Mouse (Mus musculus) kidney, adult 2 months (tissue): Measurements from ENCODE around the gene Vps45. TPM values are rescaled to one million over a fixed set of nuclear protein-coding genes. Genes with fewer than 3 reads are reported as not detected.

Experiments
- DNase-seq: peaks from one replicate; pipeline ENCODE4 v3.0.0; 2021
- H3K27ac ChIP-seq: fragments of 200-500 bp; 2 replicates; pipeline ENCODE4 v1.5.1; 2012; ENCODE audit warnings: low read depth, low read length, control low read depth, inconsistent platforms; ENCODE audit not compliant: insufficient read depth
- H3K27me3 ChIP-seq: fragments of 200-500 bp; replicated peaks from 2 replicates; pipeline ENCODE4 v1.6.1; 2012; ENCODE audit warnings: mild to moderate bottlenecking, moderate library complexity, low read length, inconsistent platforms; ENCODE audit not compliant: control insufficient read depth, insufficient read depth
- H3K36me3 ChIP-seq: fragments of 200-500 bp; 2 replicates; pipeline ENCODE4 v1.6.1; 2012; ENCODE audit warnings: mild to moderate bottlenecking, moderate library complexity, low read length, inconsistent platforms; ENCODE audit not compliant: control insufficient read depth, insufficient read depth
- H3K4me1 ChIP-seq: fragments of 200-500 bp; 2 replicates; pipeline ENCODE4 v1.6.1; 2011; ENCODE audit warnings: low read length; ENCODE audit not compliant: control insufficient read depth, insufficient read depth
- H3K4me3 ChIP-seq: fragments of 200-500 bp; 2 replicates; pipeline ENCODE4 v1.5.1; 2011; ENCODE audit warnings: mild to moderate bottlenecking, low read depth, low read length, control low read depth; ENCODE audit not compliant: insufficient read depth
- CTCF ChIP-seq: fragments of 200-500 bp; conservative IDR thresholded peaks from 2 replicates; pipeline ENCODE4 v1.5.1; 2011; ENCODE audit warnings: low read depth, mild to moderate bottlenecking, control low read depth, low read length, moderate library complexity, mixed read lengths; ENCODE audit not compliant: insufficient read depth, insufficient read length
- POLR2A ChIP-seq: fragments of 200-500 bp; IDR thresholded peaks from one replicate; pipeline ENCODE4 v1.6.1; 2011; ENCODE audit warnings: low read depth, low read length, control low read depth
- WGBS: fragments of 180-500 bp; shearing (Covaris S2); methylation state at CpG from one replicate; pipeline ENCODE4 v1.1.7; 2018; 5-methylcytosine and 5-hydroxymethylcytosine counted together
- polyA plus RNA-seq: library from polyadenylated mRNA; depleted of rRNA; stranded (reverse); fragments of >200 nt; gene quantifications from 2 replicates; pipeline ENCODE4 v1.2.3, GENCODE M21; 2012

The Vps45 gene
- polyA plus RNA-seq, 1 experiment = 7.9 TPM

- WGBS = 53% methylated on average over 9 of the region's 9 CpGs
- DNase-seq = no peak
- Histone ChIP-seq H3K36me3 (peaks cover under 1% of the 10 kb centered on the region), H3K4me1 (no peaks in the 10 kb centered on the region), H3K4me3 (no peak overlapping the region), H3K27ac (no peak overlapping the region), H3K27me3 (no peaks in the 10 kb centered on the region)
- TF ChIP-seq CTCF (no peak), POLR2A (no peak)
Measured at GRCm38 (mm10) chr3:96039857-96040662, 18.2 kb downstream of the Vps45 start.

- H3K4me3 ChIP-seq = no peak overlapping the region
- H3K27ac ChIP-seq = no peak overlapping the region
- H3K36me3 ChIP-seq = no peaks in the 10 kb centered on the region; the same call in 1 of the 2 replicates
- WGBS = 96% methylated on average over 4 of the region's 4 CpGs
- no peaks in the 10 kb centered on the region for H3K4me1 ChIP-seq
- TF ChIP-seq CTCF = no peak
- TF ChIP-seq POLR2A = no peak
- H3K27me3 ChIP-seq = no peaks in the 10 kb centered on the region
- no peak for DNase-seq
Measured at GRCm38 (mm10) chr3:96038851-96039250, 19.4 kb downstream of the Vps45 start.

- Histone ChIP-seq H3K4me1 (no peaks in the 10 kb centered on the region), H3K27ac (no peak overlapping the region), H3K27me3 (no peaks in the 10 kb centered on the region), H3K36me3 (no peaks in the 10 kb centered on the region; the same call in 1 of the 2 replicates), H3K4me3 (no peak overlapping the region)
- 91% methylated on average over 5 of the region's 5 CpGs for WGBS
- no peak for TF ChIP-seq POLR2A
- TF ChIP-seq CTCF = no peak
- no peak for DNase-seq
Measured at GRCm38 (mm10) chr3:96038156-96038555, 20.1 kb downstream of the Vps45 start.

- no peak for DNase-seq
- H3K27ac ChIP-seq = no peak overlapping the region
- WGBS = 93% methylated on average over 6 of the region's 6 CpGs
- no peaks in the 10 kb centered on the region; the same call in 1 of the 2 replicates for H3K36me3 ChIP-seq
- no peak for TF ChIP-seq POLR2A
- no peak for TF ChIP-seq CTCF
- H3K4me1 ChIP-seq = no peaks in the 10 kb centered on the region
- no peak overlapping the region for H3K4me3 ChIP-seq
- H3K27me3 ChIP-seq = no peaks in the 10 kb centered on the region
Measured at GRCm38 (mm10) chr3:96036796-96037195, 21.5 kb downstream of the Vps45 start.

- WGBS = 94% methylated on average over 4 of the region's 4 CpGs
Measured at GRCm38 (mm10) chr3:96033046-96033445, 25.2 kb downstream of the Vps45 start.

GRCm38 (mm10) chr3:96032652-96033017, 25.6 kb downstream of the Vps45 start:
- DNase-seq = no peak
- Histone ChIP-seq H3K4me1 (no peaks in the 10 kb centered on the region), H3K4me3 (no peak overlapping the region), H3K36me3 (no peaks in the 10 kb centered on the region; the same call in 1 of the 2 replicates), H3K27me3 (no peaks in the 10 kb centered on the region), H3K27ac (no peak overlapping the region)
- WGBS = 81% methylated on average over 6 of the region's 6 CpGs
- no peak for TF ChIP-seq CTCF
- no peak for TF ChIP-seq POLR2A

More at GRCm38 (mm10) chr3:96033046-96033445, 25.2 kb downstream of the Vps45 start:
- no peak overlapping the region for H3K27ac ChIP-seq
- DNase-seq = no peak
- H3K36me3 ChIP-seq = no peaks in the 10 kb centered on the region; the same call in 1 of the 2 replicates
- no peak overlapping the region for H3K4me3 ChIP-seq
- no peaks in the 10 kb centered on the region for H3K27me3 ChIP-seq
- H3K4me1 ChIP-seq = no peaks in the 10 kb centered on the region
- TF ChIP-seq CTCF (no peak), POLR2A (no peak)

GRCm38 (mm10) chr3:96031991-96032651, 26.1 kb downstream of the Vps45 start:
- Histone ChIP-seq H3K27ac (no peak overlapping the region), H3K4me3 (no peak overlapping the region), H3K36me3 (no peaks in the 10 kb centered on the region; the same call in 1 of the 2 replicates), H3K4me1 (no peaks in the 10 kb centered on the region), H3K27me3 (no peaks in the 10 kb centered on the region)
- TF ChIP-seq POLR2A (no peak), CTCF (no peak)
- WGBS = 73% methylated on average over 6 of the region's 6 CpGs
- DNase-seq = no peak
